Mouse (Mus musculus): ENCODE results near the gene Prdm11.

- peak; percentile 92 for TF ChIP-seq CTCF (IDR thresholded peaks at IDR 0.05; ENCODE audit: extremely low read depth, insufficient read length, insufficient replicate concordance, low read depth, low read length)
- TF ChIP-seq POLR2A (IDR thresholded peaks at IDR 0.05; ENCODE audit: low read depth, low read length): no peak
Observed at GRCm38 (mm10) chr2:93075738-93076577, 30.0 kb upstream of the Prdm11 start.

Measured in small intestine, adult 2 months (tissue).